Mouse (Mus musculus) forebrain, embryonic 16.5 days (tissue): ENCODE measurements at regions not wholly inside any gene's neighbourhood (a gene's known extent, or its start where the extent isn't known, plus 50 kb on each side); places are given as distances from the start of the nearest gene placed in this dataset.

Source experiments
- ATAC-seq: fragments of 200-750 bp; cut with Nextera tagmentation; 2 replicates; pipeline ENCODE4 v1.8.0; 2017; ENCODE audit warnings: mild to moderate bottlenecking, moderate library complexity
- H3K27ac ChIP-seq: fragments of 300-500 bp; sonication (generic); 2 replicates; pipeline ENCODE4 v1.5.1; 2014; ENCODE audit warnings: low read length, control low read depth
- H3K27me3 ChIP-seq: fragments of 300-500 bp; sonication (generic); replicated peaks from 2 replicates; pipeline ENCODE4 v1.6.1; 2014; ENCODE audit warnings: low read length; ENCODE audit not compliant: control insufficient read depth, insufficient read depth
- H3K36me3 ChIP-seq: fragments of 300-500 bp; sonication (generic); 2 replicates; pipeline ENCODE4 v1.6.1; 2014; ENCODE audit not compliant: control insufficient read depth, insufficient read depth
- H3K4me1 ChIP-seq: fragments of 300-500 bp; sonication (generic); replicated peaks from 2 replicates; pipeline ENCODE4 v1.6.1; 2014; ENCODE audit warnings: low read length; ENCODE audit not compliant: control insufficient read depth, insufficient read depth
- H3K4me2 ChIP-seq: fragments of 300-500 bp; sonication (generic); 2 replicates; pipeline ENCODE4 v1.6.1; 2014; ENCODE audit warnings: mild to moderate bottlenecking, low read length, control low read depth
- H3K4me3 ChIP-seq: fragments of 300-500 bp; sonication (generic); replicated peaks from 2 replicates; pipeline ENCODE4 v1.5.1; 2014; ENCODE audit warnings: mild to moderate bottlenecking, low read length, control low read depth
- H3K9ac ChIP-seq: fragments of 300-500 bp; sonication (generic); replicated peaks from 2 replicates; pipeline ENCODE4 v1.6.1; 2014; ENCODE audit warnings: low read depth, low read length, control low read depth
- H3K9me3 ChIP-seq: fragments of 300-500 bp; sonication (generic); 2 replicates; pipeline ENCODE4 v1.6.1; 2016; ENCODE audit warnings: low read length; ENCODE audit not compliant: control insufficient read depth
- WGBS: fragments of 180-500 bp; shearing (Covaris S2); extraction: QIAGEN DNeasy Blood & Tissue Kit; methylation state at CpG from one replicate; pipeline ENCODE4 v1.1.7; 2014; 5-methylcytosine and 5-hydroxymethylcytosine counted together

- Histone ChIP-seq H3K9me3 (no peaks in the 10 kb centered on the region), H3K36me3 (no peaks in the 10 kb centered on the region), H3K4me1 (no peaks in the 10 kb centered on the region), H3K4me3 (no peak overlapping the region), H3K27me3 (no peaks in the 10 kb centered on the region), H3K27ac (no peak overlapping the region), H3K4me2 (no peak overlapping the region), H3K9ac (no peak overlapping the region)
- no peak for ATAC-seq
Measured at GRCm38 (mm10) chr11:12847793-12848192, 383.0 kb upstream of the Cobl start.

GRCm38 (mm10) chr11:12843631-12844423, 379.1 kb upstream of the Cobl start:
- no peaks in the 10 kb centered on the region for H3K9me3 ChIP-seq
- no peak overlapping the region for H3K9ac ChIP-seq
- H3K27ac ChIP-seq = no peak overlapping the region
- H3K27me3 ChIP-seq = no peaks in the 10 kb centered on the region
- no peaks in the 10 kb centered on the region for H3K4me1 ChIP-seq
- no peak overlapping the region for H3K4me2 ChIP-seq
- H3K36me3 ChIP-seq = no peaks in the 10 kb centered on the region
- no peak overlapping the region for H3K4me3 ChIP-seq
- no peak for ATAC-seq

DNA sequence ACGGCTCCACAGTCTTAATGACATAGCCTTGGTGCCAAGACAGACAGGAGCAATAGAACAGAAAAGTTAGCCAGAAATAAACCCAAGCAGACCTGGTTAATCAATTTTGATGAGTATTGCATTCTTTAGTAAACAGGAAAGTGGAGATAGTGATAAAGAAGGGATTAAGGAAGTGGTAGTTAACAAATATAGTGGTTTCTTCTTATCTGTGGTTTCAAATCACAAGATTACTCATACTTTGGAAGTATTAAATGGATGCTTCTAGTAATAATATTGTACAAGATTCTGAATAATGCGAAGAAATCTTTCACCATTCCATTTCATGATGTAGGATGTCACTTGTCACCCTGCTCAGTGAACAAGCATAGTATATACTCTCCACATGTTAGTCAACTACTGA, 376.6 kb upstream of the Cobl start:
- no peak for ATAC-seq
- Histone ChIP-seq H3K9me3 (no peaks in the 10 kb centered on the region), H3K27me3 (no peaks in the 10 kb centered on the region), H3K36me3 (no peaks in the 10 kb centered on the region), H3K4me2 (no peak overlapping the region), H3K27ac (no peak overlapping the region), H3K9ac (no peak overlapping the region), H3K4me3 (no peak overlapping the region), H3K4me1 (no peaks in the 10 kb centered on the region)
- 86% methylated on average over 2 of the region's 2 CpGs for WGBS

DNA sequence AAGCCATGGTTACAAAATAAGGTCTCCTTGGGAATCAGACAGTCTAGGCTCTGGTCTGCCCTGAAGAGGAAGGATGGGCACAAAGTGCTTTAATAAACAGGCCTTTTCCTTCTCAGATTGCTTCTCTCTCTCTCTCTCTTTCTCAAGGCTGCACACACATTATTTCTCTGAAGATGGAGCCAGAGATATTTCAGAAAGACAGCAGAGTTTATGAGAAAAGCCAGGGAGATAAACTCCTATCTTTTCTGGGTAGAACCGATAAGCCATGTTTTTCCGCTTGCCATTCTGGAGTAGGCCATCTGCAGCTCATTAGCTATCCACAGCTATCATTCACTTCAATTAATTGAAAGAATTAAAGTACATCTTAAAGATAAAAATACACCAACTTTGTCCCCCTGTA, 373.2 kb upstream of the Cobl start:
- no peak for ATAC-seq
- WGBS = 62% methylated on average over 2 of the region's 2 CpGs
- H3K9ac ChIP-seq = no peak overlapping the region
- H3K4me2 ChIP-seq = no peak overlapping the region
- no peaks in the 10 kb centered on the region for H3K4me1 ChIP-seq
- no peaks in the 10 kb centered on the region for H3K27me3 ChIP-seq
- H3K9me3 ChIP-seq = no peaks in the 10 kb centered on the region
- no peaks in the 10 kb centered on the region for H3K36me3 ChIP-seq
- H3K4me3 ChIP-seq = no peak overlapping the region
- no peak overlapping the region for H3K27ac ChIP-seq

DNA sequence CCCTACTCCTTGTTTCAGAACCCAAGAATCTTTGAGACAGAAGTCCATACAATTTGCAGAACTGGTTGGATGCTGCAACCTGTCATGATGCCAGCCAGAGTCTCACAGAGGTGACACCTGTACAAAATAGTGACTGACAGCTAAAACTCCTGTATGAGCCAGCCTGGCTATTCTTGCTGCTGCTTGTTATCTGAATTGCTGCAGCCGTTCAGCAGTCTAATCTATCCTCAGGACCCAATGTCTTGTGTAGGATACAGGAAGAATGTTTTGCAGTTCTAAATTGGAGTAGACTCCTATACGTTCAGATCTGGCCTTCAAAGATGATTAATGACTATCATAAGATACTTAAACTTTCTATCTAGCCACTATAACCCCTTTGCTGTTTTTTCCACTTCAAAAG, 372.6 kb upstream of the Cobl start:
- ATAC-seq = no peak
- no peak overlapping the region for H3K4me2 ChIP-seq
- no peaks in the 10 kb centered on the region for H3K36me3 ChIP-seq
- no peak overlapping the region for H3K9ac ChIP-seq
- 75% methylated on average over 2 of the region's 2 CpGs for WGBS
- H3K27ac ChIP-seq = no peak overlapping the region
- no peak overlapping the region for H3K4me3 ChIP-seq
- H3K4me1 ChIP-seq = no peaks in the 10 kb centered on the region
- H3K9me3 ChIP-seq = no peaks in the 10 kb centered on the region
- no peaks in the 10 kb centered on the region for H3K27me3 ChIP-seq

- ATAC-seq = no peak
- Histone ChIP-seq H3K9me3 (no peaks in the 10 kb centered on the region), H3K36me3 (no peaks in the 10 kb centered on the region), H3K27me3 (no peaks in the 10 kb centered on the region), H3K27ac (no peak overlapping the region), H3K9ac (no peak overlapping the region), H3K4me3 (no peak overlapping the region), H3K4me1 (no peaks in the 10 kb centered on the region), H3K4me2 (no peak overlapping the region)
Measured at GRCm38 (mm10) chr11:12836387-12836786, 371.6 kb upstream of the Cobl start.

GRCm38 (mm10) chr11:12812021-12812420, 347.3 kb upstream of the Cobl start:
- peaks cover 6% of the 10 kb centered on the region; the same call in 1 of the 2 replicates for H3K4me1 ChIP-seq
- H3K27me3 ChIP-seq = no peaks in the 10 kb centered on the region
- no peak overlapping the region for H3K4me3 ChIP-seq
- no peak overlapping the region for H3K9ac ChIP-seq
- no peaks in the 10 kb centered on the region for H3K9me3 ChIP-seq
- no peak overlapping the region for H3K27ac ChIP-seq
- no peak for ATAC-seq
- no peak overlapping the region for H3K4me2 ChIP-seq
- H3K36me3 ChIP-seq = no peaks in the 10 kb centered on the region

GRCm38 (mm10) chr11:12810949-12811881, 346.5 kb upstream of the Cobl start:
- H3K27me3 ChIP-seq = no peaks in the 10 kb centered on the region
- peaks cover 6% of the 10 kb centered on the region; the same call in 1 of the 2 replicates for H3K4me1 ChIP-seq
- no peaks in the 10 kb centered on the region for H3K36me3 ChIP-seq
- no peak overlapping the region; the same call in 1 of the 2 replicates for H3K9ac ChIP-seq
- peak overlapping the region; percentile 17; the same call in 1 of the 2 replicates for H3K4me2 ChIP-seq
- peak; percentile 88 for ATAC-seq
- WGBS = 40% methylated on average over 11 of the region's 11 CpGs
- H3K4me3 ChIP-seq = no peak overlapping the region
- no peaks in the 10 kb centered on the region for H3K9me3 ChIP-seq
- no peak overlapping the region for H3K27ac ChIP-seq
